Mouse (Mus musculus) cerebral cortex, adult 2 months (tissue): Measurements from ENCODE around the gene Adgrl4.

Experiments used
- WGBS: fragments of 180-500 bp; shearing (Covaris S2); methylation state at CpG from one replicate; pipeline ENCODE4 v1.1.7; 2018; 5-methylcytosine and 5-hydroxymethylcytosine counted together

Adgrl4 gene

DNA sequence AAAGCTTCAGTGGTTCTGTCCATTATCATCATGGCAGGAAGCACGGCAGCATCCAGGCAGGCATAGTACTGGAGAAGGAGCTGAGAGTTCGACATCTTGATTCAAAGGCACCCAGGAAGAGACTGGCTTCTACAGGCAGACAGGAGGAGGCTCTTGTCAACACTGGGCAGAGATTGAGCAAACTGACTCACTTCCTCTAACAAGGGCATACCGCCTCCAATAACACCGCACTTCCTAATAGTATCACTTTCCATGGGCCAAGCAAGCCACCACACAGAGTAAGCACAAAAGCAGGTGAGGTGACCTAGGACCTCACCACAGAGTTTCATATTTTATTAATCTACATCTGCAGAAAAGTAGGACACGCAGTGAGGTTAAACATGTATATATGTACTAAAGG is 73.5 kb downstream of the Adgrl4 start:
- 89% methylated on average over 5 of the region's 5 CpGs for WGBS

DNA sequence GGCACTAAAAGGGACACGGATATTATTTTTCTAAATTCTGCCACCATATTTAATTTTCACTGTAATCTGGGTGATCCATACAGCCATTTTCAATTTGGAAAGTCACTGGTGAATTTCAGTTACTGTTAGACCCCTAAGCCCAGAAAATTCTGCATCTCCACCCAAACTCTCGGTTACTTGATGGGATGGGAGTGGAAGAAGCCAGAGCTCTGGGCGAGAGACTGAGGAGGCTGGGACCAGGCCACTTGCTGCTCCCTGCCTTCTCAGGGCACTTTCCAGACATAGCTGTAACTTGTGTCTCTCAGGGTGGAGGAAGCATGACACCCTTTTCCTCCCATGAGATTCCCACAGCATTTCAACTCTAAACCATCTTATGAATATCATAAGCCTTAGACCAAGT is 109.5 kb downstream of the Adgrl4 start:
- WGBS = 93% methylated on average over 3 of the region's 3 CpGs

DNA sequence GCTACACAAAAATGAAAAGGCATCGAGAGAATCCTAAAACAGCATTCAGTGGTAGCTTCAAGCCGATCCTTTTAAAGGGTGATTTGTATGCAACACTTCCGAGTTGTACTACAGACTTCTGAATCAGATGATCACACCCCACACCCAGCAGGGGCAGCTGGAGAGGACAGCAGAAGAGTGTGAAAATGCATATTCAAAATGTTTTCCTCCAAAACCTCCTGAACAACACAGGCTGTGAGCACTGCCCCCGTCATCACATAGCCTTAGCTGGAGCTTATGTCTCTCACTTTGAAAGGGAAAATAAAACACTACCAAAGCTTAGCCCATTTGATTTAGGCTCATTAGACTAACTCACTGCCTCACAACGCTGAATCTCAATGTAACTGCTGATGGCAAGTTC is 113.3 kb downstream of the Adgrl4 start:
- 20% methylated on average over 5 of the region's 5 CpGs for WGBS

DNA sequence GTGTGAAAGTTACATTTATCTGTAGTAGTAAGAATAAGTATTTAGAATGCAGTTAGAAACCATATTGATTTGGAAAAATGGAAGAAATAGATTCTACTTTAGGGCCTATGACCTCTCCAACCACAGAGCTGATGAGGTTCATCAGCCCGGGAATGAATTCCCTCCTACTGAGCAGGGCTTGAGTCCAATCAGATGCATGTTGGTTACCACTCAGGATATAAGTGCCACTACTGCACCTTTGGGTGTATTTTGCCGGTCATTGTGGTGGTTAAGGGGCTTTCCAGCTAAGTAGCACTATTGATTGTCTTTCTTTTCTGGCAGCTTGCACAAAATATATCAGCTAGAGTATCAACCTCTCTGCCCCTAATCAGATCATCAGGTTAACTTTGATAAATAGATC is 118.9 kb downstream of the Adgrl4 start:
- 84% methylated on average over 2 of the region's 2 CpGs for WGBS

DNA sequence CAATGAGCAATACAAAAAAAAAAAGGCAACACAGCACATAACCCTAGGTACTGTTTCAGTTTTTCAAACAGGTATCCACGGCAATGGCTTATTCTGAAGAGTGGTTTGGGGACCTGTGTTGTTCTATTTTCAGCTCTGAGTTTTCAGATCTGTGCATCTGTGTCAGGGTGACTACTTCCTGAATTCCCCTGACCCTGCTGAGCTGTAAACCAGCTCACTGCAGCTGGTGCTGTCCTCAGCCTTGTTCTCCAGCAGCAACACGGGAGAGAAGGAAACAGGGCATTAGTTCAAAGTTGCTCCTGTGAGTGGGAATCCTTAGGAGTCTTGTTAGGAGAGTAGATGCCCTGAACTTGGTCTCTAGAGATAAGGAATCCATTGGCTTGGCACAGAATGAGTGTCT is 119.4 kb downstream of the Adgrl4 start:
- WGBS = 72% methylated on average over 2 of the region's 2 CpGs

DNA sequence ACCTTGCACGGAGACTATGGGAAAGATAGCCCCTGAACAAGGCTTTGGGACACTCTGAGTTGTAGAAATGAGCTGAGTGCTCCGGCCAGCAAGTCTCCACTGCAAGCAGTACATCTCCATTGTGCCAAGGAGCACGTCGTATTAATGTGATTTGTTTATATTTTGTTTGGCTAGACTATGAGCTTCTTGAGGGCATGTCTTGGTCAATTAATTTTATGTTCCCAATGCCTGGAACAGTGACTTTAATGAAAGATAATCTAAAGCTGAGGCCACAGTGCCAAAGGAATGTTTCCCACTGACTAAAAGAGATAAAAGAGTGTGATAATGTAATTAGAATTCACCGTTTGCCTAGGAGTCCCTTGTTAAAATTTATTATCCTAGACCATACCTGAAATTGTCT is 119.9 kb downstream of the Adgrl4 start:
- WGBS = 82% methylated on average over 5 of the region's 5 CpGs

DNA sequence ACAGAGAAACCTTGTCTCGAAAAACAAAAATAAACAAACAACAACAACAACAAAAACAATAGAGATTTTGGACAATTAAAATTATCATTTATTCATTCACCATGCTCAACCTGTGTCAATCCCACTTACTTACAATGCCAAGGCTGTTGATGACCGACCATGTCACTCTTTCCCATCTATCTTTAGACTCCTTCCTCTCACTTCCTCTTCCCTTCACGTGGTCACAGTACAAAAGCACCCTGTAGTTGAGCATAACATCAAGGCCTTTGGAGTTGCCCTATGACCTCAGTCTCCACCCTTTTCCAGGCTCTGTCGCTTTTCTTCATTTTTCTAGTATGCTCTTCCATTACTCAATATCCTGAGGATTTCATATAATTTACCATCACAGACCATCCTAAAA is 120.7 kb downstream of the Adgrl4 start:
- WGBS = 80% methylated on average over 4 of the region's 4 CpGs

DNA sequence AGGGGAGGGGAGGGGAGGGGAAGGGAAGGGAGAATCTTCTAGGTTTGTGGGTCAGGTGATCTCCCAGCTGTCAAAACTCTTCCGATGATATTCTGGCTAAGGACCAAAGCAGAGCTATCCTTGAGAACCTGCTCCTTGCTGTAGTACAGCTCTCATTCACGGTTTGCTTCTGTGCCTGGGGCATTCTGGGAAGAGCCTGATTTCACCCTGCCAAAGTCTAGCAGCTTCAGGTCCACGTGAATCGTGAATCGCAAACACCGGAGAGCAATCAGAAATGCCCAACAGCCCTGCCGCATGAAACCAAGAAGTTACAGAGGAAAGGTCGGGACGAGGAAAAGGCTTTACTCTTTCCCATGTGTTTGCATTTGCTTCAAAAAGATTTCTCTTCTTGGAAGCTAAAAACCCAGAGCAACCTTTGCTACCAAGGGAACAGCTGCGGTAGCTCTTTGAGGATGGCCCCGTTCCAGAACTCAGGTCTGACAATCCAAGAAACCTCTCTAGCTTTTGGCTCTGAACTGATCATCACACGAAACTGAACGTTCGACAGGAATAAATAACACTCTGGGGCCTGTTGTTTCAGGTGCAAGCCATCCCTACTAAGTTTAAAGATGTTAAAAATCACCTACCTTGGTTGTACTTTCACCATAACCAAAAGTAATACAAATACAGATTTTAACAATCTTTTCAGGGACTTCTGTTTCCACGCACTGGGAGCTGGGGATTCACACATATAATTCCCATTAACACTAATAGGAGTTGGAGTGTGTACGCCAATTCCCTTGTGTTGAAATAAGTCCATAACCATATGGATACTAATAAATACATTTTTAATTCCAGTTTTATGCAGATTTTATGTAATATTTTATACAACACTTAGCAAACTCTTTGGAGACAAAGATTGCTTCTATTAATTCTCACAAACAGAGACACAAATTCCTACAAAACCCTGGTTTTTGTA is 128.3 kb downstream of the Adgrl4 start:
- WGBS = 27% methylated on average over 16 of the region's 16 CpGs

DNA sequence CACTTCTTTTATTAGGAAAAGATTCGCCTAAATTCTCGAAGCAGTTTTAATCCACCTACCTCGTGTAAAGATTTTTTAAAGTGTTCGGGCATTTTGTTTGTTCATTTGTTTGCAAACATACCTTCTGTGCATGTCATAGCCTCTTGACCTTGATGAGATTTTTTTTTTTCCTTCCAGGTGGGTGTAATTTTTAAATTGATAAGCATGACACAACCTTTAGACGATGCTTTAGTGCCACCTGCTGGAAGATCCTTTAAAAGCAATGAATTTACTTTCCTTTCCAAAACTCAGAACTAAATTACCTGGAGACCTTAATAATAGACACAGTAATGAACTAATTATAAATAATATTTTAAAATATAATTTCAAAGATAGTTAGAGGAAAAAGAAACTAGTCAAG is 128.9 kb downstream of the Adgrl4 start:
- 33% methylated on average over 5 of the region's 5 CpGs for WGBS

DNA sequence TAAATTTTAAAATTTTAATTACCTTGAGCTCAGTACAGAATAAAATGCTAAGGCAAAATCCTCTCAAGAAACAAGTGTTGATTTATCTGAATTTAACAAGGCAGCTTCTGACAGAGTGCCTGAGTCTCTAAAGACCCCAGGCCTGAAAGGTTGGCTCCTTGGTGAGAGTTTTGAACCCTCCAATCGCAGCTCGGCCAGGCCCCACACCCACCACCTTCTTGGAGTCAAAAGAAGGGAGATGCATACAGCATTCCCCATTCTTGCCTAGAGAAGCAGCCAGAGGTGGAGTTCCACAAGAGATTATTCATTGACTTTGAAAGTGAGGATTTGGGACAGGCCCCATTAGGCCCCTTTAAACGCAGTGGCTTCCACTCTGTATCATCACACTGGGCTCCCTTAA is 129.9 kb downstream of the Adgrl4 start:
- 53% methylated on average over 3 of the region's 3 CpGs for WGBS

DNA sequence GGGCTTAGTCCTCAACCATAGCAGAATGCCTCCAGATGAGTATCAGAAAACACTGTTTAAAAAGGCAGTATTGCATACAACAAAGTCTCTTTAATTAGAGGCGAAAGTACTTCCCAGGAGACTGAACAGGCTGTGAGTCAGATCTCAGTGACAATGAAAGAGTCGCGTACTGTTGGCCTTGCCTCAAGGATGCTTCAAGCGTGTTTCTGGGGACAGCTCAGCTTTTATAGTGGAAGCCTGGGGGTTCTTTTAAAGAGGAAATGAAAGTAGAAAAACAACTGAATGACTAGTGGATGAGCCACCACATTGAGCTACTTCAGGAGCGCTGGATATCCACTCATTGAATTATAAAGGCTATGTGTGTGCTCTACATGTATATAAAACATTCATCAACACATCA is 134.4 kb downstream of the Adgrl4 start:
- 77% methylated on average over 5 of the region's 5 CpGs for WGBS

DNA sequence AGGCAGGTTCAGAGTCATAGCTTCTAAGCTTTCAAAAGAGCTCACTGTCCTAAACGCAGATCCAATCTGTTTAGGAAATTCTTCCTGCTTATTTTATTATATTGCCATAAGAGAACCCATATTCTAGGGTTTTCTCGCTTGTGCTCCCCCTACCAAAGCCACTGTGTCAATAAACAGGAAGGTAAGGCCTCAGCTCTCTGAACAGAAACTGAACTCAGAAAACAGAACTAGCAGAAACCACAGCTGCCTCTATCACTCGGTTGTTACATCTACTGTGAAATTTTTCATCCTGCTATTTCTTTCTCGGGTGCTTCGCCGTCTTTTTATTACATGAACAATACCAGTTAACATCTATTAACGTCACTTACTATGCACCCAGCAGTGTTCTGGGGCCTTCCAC is 137.6 kb downstream of the Adgrl4 start:
- WGBS = 75% methylated on average over 7 of the region's 7 CpGs

DNA sequence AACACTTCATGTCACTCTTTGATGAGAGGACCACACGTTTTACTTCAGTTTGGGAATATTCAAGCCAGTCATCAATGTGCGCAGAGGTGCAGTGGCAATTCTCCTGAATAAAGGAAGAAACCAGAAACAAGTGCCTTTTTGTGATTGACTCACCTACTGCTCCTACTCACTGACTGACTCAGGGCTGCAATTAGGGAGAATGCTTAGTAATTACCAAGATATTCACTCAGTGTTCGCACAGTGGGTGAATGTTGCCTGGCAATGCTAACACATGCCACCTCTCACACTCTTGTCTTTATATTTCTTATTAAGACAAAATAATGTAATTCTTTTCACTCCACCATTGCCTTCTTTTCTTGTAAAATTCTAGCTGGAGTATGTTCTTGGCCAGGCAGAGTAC is 138.5 kb downstream of the Adgrl4 start:
- 71% methylated on average over 3 of the region's 3 CpGs for WGBS
